Mouse (Mus musculus) gastrocnemius, postnatal 25 days (tissue): ENCODE results near the gene Cog5. TPM values are rescaled to one million over a fixed set of nuclear protein-coding genes. Genes with fewer than 3 reads are reported as not detected.

Source experiments
- DNase-seq: peaks from one replicate; pipeline ENCODE4 v3.0.0; 2022
- total RNA-seq, 2 experiments: library from RNA; stranded (reverse); gene quantifications; 1 replicate in 1 of 2; 2 replicates in 1 of 2; pipeline ENCODE4 v1.2.3; 2021

Gene Cog5
- total RNA-seq, 2 experiments from 2014 or later, result 19.4 to 21.2 TPM

DNA sequence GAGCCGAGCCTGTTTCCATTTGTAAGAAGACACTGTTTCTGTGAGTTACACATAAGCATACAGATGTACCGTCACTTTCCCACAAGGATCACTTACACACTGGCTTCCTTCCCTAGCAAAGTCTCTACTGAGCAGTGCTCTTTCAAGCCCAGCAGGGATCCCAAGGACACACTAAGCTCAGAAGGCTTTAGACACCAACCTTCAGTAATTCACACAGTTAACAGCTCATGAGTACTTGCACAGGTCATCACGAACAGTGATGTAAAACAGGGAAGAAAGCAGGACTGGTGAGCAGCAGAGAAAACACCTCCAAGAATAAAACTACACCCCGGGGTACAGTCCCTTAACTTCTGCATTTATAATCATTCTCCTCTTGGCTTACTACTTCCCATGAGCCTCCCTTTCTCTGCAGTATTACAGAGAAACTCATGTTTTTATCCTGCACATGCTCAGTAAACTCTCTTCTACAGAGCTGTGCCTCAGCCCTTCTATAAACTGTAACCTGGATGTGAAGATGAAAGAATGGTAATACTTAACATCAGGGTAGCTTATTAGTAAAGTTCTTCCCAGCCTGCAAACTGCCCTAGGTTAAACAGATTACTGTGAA, 283.8 kb downstream of the Cog5 start:
- DNase-seq, result no peak

DNA sequence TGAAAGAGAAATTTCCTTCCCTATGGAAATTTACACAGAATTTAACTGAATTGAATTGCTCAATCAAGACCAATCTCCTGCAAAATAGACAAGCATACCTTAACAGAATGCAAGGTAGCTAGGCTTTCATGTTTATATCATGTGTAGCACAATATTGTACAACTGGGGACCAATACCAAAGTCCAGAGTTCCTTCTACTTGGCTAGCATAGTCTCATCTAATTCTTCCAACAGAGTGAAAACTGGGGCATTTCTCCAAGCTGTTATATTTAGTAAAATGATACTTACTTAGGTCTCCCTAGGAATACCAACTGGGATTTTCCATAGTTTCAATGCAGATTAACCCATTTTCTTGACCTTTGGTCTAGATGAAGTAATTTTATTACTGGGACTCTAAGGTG, 284.4 kb downstream of the Cog5 start:
- no peak for DNase-seq

- DNase-seq, result no peak
Measured at GRCm38 (mm10) chr12:31943020-31943654, 288.5 kb downstream of the Cog5 start.

GRCm38 (mm10) chr12:31944405-31944804, 289.7 kb downstream of the Cog5 start:
- DNase-seq, result no peak

GRCm38 (mm10) chr12:31947476-31947875, 292.8 kb downstream of the Cog5 start:
- no peak for DNase-seq

DNA sequence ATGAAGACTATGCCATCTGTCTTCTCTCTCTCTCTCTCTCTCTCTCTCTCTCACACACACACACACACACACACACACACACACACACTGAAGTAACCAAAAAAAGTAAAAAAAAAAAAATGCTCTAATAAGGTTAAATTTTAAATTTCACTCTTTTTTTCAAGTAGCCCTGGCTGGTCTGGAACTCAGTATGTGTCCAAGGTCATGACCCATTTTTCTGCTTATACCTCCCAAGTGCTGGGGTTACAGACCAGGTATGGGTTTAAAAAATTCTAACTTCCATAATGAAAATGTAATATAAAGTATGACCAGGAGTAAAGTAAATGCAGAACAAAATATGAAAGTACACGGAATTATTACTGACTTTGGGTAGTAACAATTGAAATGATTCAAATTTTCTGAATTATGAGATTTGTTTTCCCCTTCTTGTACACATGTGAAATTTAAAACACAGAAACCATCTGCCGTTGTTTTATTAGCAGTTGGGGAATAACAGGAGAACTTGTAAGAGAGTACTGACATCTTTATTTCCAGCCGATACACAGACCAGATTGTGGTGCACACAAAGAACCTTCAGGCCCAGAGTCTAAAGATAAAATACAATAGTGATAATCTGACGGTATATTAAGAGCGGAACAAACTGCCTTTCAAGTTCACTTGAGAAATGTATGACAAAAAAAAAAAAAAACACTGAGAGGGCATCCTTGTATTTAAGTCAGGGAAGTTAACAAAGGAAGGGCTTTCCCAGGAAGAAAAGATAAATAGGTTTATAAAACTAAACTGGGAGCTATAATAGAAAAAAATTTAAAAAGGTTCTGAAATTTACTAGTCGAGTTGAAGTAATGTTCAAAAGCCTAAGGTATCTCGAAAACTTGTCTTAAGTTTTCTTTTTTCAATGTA, 293.7 kb downstream of the Cog5 start:
- no peak for DNase-seq

DNA sequence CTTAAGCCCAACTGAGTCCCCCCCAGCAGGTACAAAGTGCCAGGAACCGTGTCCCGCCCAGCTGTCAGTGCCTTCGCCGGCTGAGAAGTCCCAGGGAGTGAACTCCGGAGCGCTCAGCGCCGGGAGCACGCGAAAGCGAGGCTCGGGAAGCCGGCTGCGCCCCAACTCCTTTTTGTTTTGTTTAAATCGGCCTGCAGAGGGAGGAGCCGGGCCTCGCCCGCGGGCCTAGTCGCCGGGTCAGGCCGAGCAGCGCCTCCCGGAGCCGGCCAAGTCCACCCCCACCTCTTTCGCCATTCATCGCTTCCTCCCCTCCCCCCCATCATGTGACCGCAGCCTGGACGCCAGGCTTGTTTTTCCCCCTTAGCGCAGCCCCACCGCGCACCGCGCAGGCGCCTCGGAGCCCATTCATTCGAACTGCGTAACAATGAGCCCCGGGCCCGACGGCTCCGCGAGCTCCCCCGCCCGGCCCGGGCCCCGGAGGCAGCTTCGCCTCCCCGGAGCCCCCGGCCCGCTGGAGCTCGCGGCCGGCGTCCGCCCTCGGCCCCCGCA, 294.6 kb downstream of the Cog5 start:
- peak; percentile 93 for DNase-seq

- DNase-seq, result peak; percentile 100
Measured at GRCm38 (mm10) chr12:31949759-31950658, 295.3 kb downstream of the Cog5 start, which contains the start of gene Hbp1. Hbp1 (minus strand) TSS chr12:31950535.

- no peak for DNase-seq
Measured at GRCm38 (mm10) chr12:31950659-31951031, 296.0 kb downstream of the Cog5 start.

GRCm38 (mm10) chr12:31955843-31956242, 301.2 kb downstream of the Cog5 start:
- DNase-seq, result no peak

DNA sequence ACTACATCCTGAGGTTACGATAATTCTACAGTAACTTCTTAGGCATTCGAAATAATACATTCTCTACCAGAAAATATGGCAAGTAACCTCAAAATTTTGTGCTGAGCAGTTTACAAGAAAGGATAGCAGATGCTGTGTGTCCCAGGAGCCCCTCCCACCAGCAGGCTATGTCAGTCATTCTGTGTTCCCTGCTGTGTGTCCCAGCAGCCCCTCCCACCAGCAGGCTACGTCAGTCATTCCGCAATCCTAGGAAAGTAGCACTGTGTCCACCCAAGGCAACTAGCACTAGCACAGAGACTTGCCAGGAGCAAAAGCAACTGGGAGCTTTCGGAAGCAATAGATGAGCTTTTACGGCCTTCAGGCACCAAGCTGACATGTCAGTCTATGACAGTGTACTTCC, 309.4 kb downstream of the Cog5 start:
- no peak for DNase-seq

- DNase-seq, result no peak
Measured at GRCm38 (mm10) chr12:31965517-31966212, 311.0 kb downstream of the Cog5 start.

DNA sequence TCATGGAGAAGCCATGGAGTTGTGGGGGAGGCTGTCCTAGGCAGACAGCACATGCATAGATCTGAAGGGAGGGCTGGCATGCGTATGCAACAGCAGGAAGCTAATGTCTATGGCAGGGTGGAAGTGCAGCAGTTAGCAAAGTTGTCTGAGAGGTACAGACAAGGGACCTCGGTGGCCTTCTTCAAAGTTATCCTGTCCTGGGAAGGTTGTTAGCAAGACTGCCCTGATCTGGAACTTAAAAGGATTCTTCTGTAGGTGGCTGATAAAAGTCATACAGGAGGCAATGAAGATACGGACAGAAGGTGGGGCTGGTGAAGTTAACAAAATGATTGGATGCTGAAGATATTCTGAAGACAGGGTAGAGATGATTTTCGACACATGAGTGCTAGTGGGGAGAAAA, 311.7 kb downstream of the Cog5 start:
- no peak for DNase-seq

GRCm38 (mm10) chr12:31967536-31967935, 312.9 kb downstream of the Cog5 start:
- DNase-seq, result no peak

DNA sequence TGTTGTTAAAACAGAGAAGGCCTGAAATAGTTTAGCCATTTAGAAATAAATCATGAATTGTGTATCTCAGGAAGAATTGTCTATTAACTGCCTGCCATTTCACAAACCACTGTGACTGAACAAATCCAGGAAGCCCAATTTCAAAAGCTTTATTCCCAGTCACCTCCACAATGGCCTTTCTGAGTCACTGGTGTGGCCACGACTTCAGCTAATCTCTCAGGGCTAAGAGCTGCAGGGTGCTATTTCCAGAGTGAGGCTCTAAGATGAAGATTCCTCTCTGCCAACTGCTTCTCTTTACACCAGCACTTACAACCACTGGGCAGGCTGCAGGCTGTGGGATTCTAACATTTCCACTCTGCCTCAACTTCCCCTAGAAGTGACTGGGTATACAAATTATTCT, 314.4 kb downstream of the Cog5 start:
- no peak for DNase-seq

- no peak for DNase-seq
Measured at GRCm38 (mm10) chr12:31971547-31971946, 316.9 kb downstream of the Cog5 start.

DNA sequence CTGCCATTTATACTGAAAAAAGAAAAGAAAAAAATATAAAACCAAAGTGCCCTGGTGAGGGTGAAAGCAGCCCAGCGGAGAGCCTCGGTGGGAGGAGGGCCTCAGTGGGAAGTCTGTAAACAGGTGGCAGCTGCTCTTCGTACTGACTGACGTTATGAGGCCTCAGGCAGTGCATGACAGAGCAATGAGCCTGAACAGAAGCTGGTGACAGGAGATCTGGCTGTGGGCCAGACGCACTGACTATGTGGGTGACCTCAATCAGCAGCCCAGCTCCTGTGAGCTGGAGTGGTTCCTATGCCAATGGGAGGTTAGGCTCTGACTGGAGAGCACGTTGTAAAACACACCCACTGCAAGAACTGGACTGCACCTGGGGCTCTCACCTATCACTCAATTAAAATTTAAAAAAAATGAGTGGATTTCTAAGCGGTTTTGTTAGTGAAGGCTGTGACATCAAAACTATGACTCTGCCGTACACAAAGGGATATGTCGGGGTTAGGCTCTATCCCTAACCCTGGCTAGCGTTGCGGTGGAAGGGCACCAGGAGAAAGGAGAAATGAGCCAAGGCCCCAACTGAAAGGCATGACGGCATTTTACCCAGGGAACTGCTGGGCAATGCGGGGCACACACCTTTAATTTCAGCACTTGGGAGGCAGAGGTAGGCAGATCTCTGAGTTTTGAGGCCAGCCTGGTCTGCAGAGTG, 319.0 kb downstream of the Cog5 start:
- peak; percentile 60 for DNase-seq

DNA sequence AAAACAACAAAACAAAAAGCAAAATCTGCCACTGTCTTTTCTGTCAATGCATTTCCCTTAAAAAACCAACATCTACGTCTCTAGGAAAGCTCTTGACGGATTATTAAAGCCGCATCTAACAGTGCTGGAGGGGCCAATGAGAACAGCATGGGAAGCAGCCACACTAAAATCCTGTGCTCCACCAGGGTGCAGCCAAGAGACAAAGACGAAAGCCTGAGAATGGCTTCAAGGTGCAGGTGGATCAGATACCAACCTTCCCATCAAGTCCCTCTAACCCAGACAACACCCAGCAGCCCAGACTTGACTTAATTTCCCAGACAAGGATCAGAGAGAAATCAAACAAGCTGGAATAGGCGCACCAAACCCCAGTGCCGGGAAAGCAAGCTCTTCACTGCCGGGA, 321.9 kb downstream of the Cog5 start:
- no peak for DNase-seq

GRCm38 (mm10) chr12:31977613-31978195, 323.0 kb downstream of the Cog5 start:
- DNase-seq, result no peak

GRCm38 (mm10) chr12:31983238-31983637, 328.6 kb downstream of the Cog5 start:
- DNase-seq, result no peak
